Mouse (Mus musculus) forebrain, embryonic 16.5 days (tissue): ENCODE measurements around the gene Pnpla1. TPM values are rescaled to one million over a fixed set of nuclear protein-coding genes. Genes with fewer than 3 reads are reported as not detected.
"Not testable (repeated sequence)": the region's sequence is repeated elsewhere in the genome, so short reads cannot be mapped to it uniquely, and the experiment has no call there.

Experiments used
- ATAC-seq: fragments of 200-750 bp; cut with Nextera tagmentation; 2 replicates; pipeline ENCODE4 v1.8.0; 2017; ENCODE audit warnings: mild to moderate bottlenecking, moderate library complexity
- H3K27ac ChIP-seq: fragments of 300-500 bp; sonication (generic); 2 replicates; pipeline ENCODE4 v1.5.1; 2014; ENCODE audit warnings: low read length, control low read depth
- H3K27me3 ChIP-seq: fragments of 300-500 bp; sonication (generic); replicated peaks from 2 replicates; pipeline ENCODE4 v1.6.1; 2014; ENCODE audit warnings: low read length; ENCODE audit not compliant: control insufficient read depth, insufficient read depth
- H3K36me3 ChIP-seq: fragments of 300-500 bp; sonication (generic); 2 replicates; pipeline ENCODE4 v1.6.1; 2014; ENCODE audit not compliant: control insufficient read depth, insufficient read depth
- H3K4me1 ChIP-seq: fragments of 300-500 bp; sonication (generic); replicated peaks from 2 replicates; pipeline ENCODE4 v1.6.1; 2014; ENCODE audit warnings: low read length; ENCODE audit not compliant: control insufficient read depth, insufficient read depth
- H3K4me2 ChIP-seq: fragments of 300-500 bp; sonication (generic); 2 replicates; pipeline ENCODE4 v1.6.1; 2014; ENCODE audit warnings: mild to moderate bottlenecking, low read length, control low read depth
- H3K4me3 ChIP-seq: fragments of 300-500 bp; sonication (generic); replicated peaks from 2 replicates; pipeline ENCODE4 v1.5.1; 2014; ENCODE audit warnings: mild to moderate bottlenecking, low read length, control low read depth
- H3K9ac ChIP-seq: fragments of 300-500 bp; sonication (generic); replicated peaks from 2 replicates; pipeline ENCODE4 v1.6.1; 2014; ENCODE audit warnings: low read depth, low read length, control low read depth
- H3K9me3 ChIP-seq: fragments of 300-500 bp; sonication (generic); 2 replicates; pipeline ENCODE4 v1.6.1; 2016; ENCODE audit warnings: low read length; ENCODE audit not compliant: control insufficient read depth
- WGBS: fragments of 180-500 bp; shearing (Covaris S2); extraction: QIAGEN DNeasy Blood & Tissue Kit; methylation state at CpG from one replicate; pipeline ENCODE4 v1.1.7; 2014; 5-methylcytosine and 5-hydroxymethylcytosine counted together
- polyA plus RNA-seq: library from polyadenylated mRNA; unstranded; fragments of >200 nt; fragmentation: Nextera tagmentation; extraction: Ambion mirVana; gene quantifications from 2 replicates; pipeline ENCODE4 v1.2.1, GENCODE M21; 2015

Pnpla1 gene
- not detected in 2 replicates for polyA plus RNA-seq

- no peaks in the 10 kb centered on the region for H3K36me3 ChIP-seq
- WGBS, result 30% methylated on average over 12 of the region's 12 CpGs
- H3K4me3 ChIP-seq, result no peak within 1 kb of the TSS
- ATAC-seq, result no peak
- no peaks in the 10 kb centered on the region for H3K4me1 ChIP-seq
- H3K9ac ChIP-seq, result no peak within 1 kb of the TSS
- H3K27me3 ChIP-seq, result no peaks in the 10 kb centered on the region
- no peak within 1 kb of the TSS for H3K4me2 ChIP-seq
- peaks cover 10% of the 10 kb centered on the region for H3K9me3 ChIP-seq
- no peak within 1 kb of the TSS for H3K27ac ChIP-seq
These were observed at the start of gene Pnpla1 for GRCm38 (mm10) chr17:28858205-28858604. Gene Pnpla1 (plus strand): TSS chr17:28858411.

- H3K27me3 ChIP-seq, result no peaks in the 10 kb centered on the region
- 96% methylated on average over 8 of the region's 8 CpGs for WGBS
- peaks cover 22% of the 10 kb centered on the region for H3K36me3 ChIP-seq
- H3K9me3 ChIP-seq, result no peaks in the 10 kb centered on the region
- no peak overlapping the region for H3K4me3 ChIP-seq
- no peak overlapping the region for H3K9ac ChIP-seq
- no peak overlapping the region for H3K27ac ChIP-seq
- no peak for ATAC-seq
- H3K4me1 ChIP-seq, result no peaks in the 10 kb centered on the region
- no peak overlapping the region for H3K4me2 ChIP-seq
These were observed 49.5 kb upstream of the Pnpla1 start for GRCm38 (mm10) chr17:28808714-28809113.

GRCm38 (mm10) chr17:28809175-28809831, 48.9 kb upstream of the Pnpla1 start:
- Histone ChIP-seq H3K27ac (no peak overlapping the region), H3K9me3 (no peaks in the 10 kb centered on the region), H3K4me3 (no peak overlapping the region), H3K27me3 (no peaks in the 10 kb centered on the region), H3K9ac (no peak overlapping the region), H3K4me2 (no peak overlapping the region), H3K36me3 (peaks cover 24% of the 10 kb centered on the region), H3K4me1 (no peaks in the 10 kb centered on the region)
- no peak for ATAC-seq
- WGBS, result 98% methylated on average over 10 of the region's 10 CpGs

DNA sequence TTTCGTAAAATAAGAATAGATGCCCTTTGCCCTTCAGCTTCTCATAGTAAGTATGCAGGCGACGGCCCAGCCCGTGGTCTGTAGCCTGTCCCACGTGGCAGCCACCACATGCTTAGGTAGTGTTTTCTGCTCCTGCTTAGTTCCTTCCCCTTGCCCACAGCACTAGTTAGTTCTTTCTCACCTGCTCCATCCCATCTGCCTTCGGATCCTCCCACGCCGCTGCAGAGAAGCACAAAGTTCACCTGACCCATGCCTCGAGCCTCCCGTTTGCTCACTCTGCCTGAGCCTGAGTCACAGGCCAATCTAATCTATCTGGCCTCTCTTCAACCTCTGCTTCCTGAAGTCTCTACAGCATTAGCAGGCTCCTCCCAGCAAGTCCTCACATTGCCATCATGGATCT, 45.9 kb upstream of the Pnpla1 start:
- H3K27ac ChIP-seq, result no peak overlapping the region
- H3K4me3 ChIP-seq, result no peak overlapping the region
- WGBS, result 92% methylated on average over 10 of the region's 10 CpGs
- H3K9me3 ChIP-seq, result no peaks in the 10 kb centered on the region
- peaks cover 20% of the 10 kb centered on the region for H3K36me3 ChIP-seq
- H3K9ac ChIP-seq, result no peak overlapping the region
- no peak overlapping the region for H3K4me2 ChIP-seq
- H3K4me1 ChIP-seq, result no peaks in the 10 kb centered on the region
- ATAC-seq, result no peak
- no peaks in the 10 kb centered on the region for H3K27me3 ChIP-seq

DNA sequence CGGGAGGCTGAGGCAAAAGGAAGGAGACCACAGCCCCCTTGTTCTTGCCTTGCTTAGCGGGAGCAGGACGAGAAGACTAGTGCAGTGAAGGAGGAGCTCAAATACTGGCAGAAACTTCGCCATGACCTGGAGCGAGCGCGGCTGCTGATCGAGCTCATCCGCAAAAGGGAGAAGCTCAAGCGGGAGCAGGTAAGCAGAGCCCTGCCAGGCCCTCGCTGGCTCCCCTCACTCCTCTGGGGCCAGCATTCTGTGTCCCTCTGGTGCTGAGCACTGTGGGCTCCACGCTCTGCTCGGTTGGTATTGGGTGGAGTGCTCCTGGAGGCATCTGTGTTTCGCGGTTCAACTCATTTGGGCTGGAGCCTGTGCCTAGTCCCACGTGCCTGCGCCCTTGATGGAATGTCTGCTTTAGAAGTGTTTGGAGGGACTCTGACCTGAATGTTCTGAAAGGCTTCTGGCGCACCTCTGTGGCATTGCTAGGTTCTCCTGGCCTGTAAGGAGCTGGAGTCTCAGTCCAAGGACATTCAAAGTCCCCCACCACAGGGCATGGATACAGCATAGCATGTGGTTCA, 43.6 kb upstream of the Pnpla1 start:
- Histone ChIP-seq H3K9ac (no peak overlapping the region), H3K4me1 (no peaks in the 10 kb centered on the region), H3K36me3 (peaks cover 34% of the 10 kb centered on the region), H3K9me3 (no peaks in the 10 kb centered on the region), H3K27ac (no peak overlapping the region), H3K27me3 (no peaks in the 10 kb centered on the region), H3K4me2 (no peak overlapping the region), H3K4me3 (no peak overlapping the region)
- 89% methylated on average over 18 of the region's 18 CpGs for WGBS
- ATAC-seq, result no peak

GRCm38 (mm10) chr17:28815384-28816004, 42.7 kb upstream of the Pnpla1 start:
- H3K4me2 ChIP-seq, result no peak overlapping the region
- H3K27me3 ChIP-seq, result no peaks in the 10 kb centered on the region
- ATAC-seq, result no peak
- H3K9me3 ChIP-seq, result no peaks in the 10 kb centered on the region
- no peak overlapping the region for H3K9ac ChIP-seq
- WGBS, result 87% methylated on average over 10 of the region's 10 CpGs
- H3K27ac ChIP-seq, result no peak overlapping the region
- H3K36me3 ChIP-seq, result peaks cover 37% of the 10 kb centered on the region
- no peaks in the 10 kb centered on the region for H3K4me1 ChIP-seq
- H3K4me3 ChIP-seq, result no peak overlapping the region

DNA sequence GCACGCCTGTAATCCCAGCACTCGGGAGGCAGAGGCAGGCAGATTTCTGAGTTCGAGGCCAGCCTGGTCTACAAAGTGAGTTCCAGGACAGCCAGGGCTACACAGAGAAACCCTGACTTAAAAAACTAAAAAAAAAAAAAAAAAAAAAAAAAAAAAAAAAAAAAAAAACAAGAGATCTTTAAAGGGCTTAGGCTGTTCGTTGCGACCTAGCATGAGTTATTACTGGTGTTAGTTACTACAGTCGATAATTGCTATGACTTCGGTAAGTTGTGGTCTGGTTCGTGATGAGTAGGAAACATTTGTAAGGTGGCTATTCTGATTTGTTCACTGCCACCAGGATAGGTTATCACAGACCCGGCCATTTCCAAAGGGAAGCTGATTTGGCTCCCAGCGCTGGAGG, 41.9 kb upstream of the Pnpla1 start:
- not testable (repeated sequence) for H3K27ac ChIP-seq, H3K9me3 ChIP-seq, ATAC-seq, H3K9ac ChIP-seq, H3K4me2 ChIP-seq, H3K4me1 ChIP-seq, H3K4me3 ChIP-seq, H3K27me3 ChIP-seq
- H3K36me3 ChIP-seq, result peaks cover 41% of the 10 kb centered on the region
- WGBS, result 98% methylated on average over 10 of the region's 10 CpGs

GRCm38 (mm10) chr17:28816875-28817811, 41.1 kb upstream of the Pnpla1 start:
- Histone ChIP-seq H3K9me3 (no peaks in the 10 kb centered on the region), H3K9ac (no peak overlapping the region), H3K4me1 (no peaks in the 10 kb centered on the region), H3K27me3 (no peaks in the 10 kb centered on the region), H3K4me3 (no peak overlapping the region), H3K27ac (no peak overlapping the region), H3K4me2 (no peak overlapping the region), H3K36me3 (peaks cover 50% of the 10 kb centered on the region)
- WGBS, result 94% methylated on average over 25 of the region's 25 CpGs
- no peak for ATAC-seq

DNA sequence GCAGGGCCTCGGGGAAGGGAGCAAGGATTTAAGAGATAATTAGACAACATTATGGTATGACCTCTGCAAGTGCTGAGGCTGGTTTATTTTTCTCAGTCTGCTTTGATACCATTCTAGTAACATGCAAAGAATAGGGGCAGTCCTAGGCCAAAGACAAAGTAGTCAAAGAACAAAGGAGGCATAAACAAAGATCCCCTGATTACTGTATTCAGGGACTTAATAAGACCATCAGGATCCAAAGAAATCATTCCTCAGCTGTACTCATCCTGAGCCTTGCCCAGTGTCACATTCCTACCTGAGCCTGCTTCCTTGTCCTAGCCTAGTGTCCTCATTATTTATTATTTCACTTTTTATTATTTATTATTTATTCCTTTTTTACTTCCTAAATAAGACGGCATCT, 38.0 kb upstream of the Pnpla1 start:
- no peak overlapping the region for H3K9ac ChIP-seq
- no peak overlapping the region for H3K4me3 ChIP-seq
- no peaks in the 10 kb centered on the region for H3K4me1 ChIP-seq
- WGBS, result 49% methylated on average over 2 of the region's 2 CpGs
- H3K4me2 ChIP-seq, result no peak overlapping the region
- no peak for ATAC-seq
- H3K9me3 ChIP-seq, result no peaks in the 10 kb centered on the region
- no peak overlapping the region for H3K27ac ChIP-seq
- no peaks in the 10 kb centered on the region for H3K27me3 ChIP-seq
- H3K36me3 ChIP-seq, result peaks cover 52% of the 10 kb centered on the region
